Mouse (Mus musculus): ENCODE results near the gene Klk5. TPM values are rescaled to one million over a fixed set of nuclear protein-coding genes. Genes with fewer than 3 reads are reported as not detected.

Gene Klk5
- polyA plus RNA-seq, 1 experiment = not detected

GRCm38 (mm10) chr7:43857501-43857900 is 15.7 kb downstream of the Klk5 start:
- TF ChIP-seq EP300 (IDR thresholded peaks at IDR 0.05; ENCODE audit: insufficient read depth, low read depth, low read length) (no peak), CTCF (IDR thresholded peaks at IDR 0.05; ENCODE audit: low read depth, low read length) (no peak), POLR2A (IDR thresholded peaks at IDR 0.05; ENCODE audit: insufficient read depth, low read length) (no peak)
- H3K27ac ChIP-seq (ENCODE audit: insufficient read depth, low read length) = no peak overlapping the region
- no peak overlapping the region for H3K4me3 ChIP-seq (ENCODE audit: low read depth, low read length)
- H3K9ac ChIP-seq (ENCODE audit: low read depth, poor library complexity, severe bottlenecking) = no peak overlapping the region
- H3K36me3 ChIP-seq (ENCODE audit: control insufficient read depth, insufficient read depth, low read length, poor library complexity, severe bottlenecking) = no peaks in the 10 kb centered on the region
- no peaks in the 10 kb centered on the region for H3K27me3 ChIP-seq (ENCODE audit: control insufficient read depth, insufficient read depth, low read length, poor library complexity, severe bottlenecking)
- no peaks in the 10 kb centered on the region for H3K9me3 ChIP-seq (replicated peaks; ENCODE audit: control insufficient read depth, insufficient read depth, low read length, poor library complexity, severe bottlenecking)
- H3K4me1 ChIP-seq (ENCODE audit: control insufficient read depth, insufficient read depth, low read length) = peaks cover 9% of the 10 kb centered on the region

GRCm38 (mm10) chr7:43860411-43860810 is 18.6 kb downstream of the Klk5 start:
- Histone ChIP-seq H3K36me3 (ENCODE audit: control insufficient read depth, insufficient read depth, low read length, poor library complexity, severe bottlenecking) (no peaks in the 10 kb centered on the region), H3K4me1 (ENCODE audit: control insufficient read depth, insufficient read depth, low read length) (peaks cover 7% of the 10 kb centered on the region), H3K9me3 (replicated peaks; ENCODE audit: control insufficient read depth, insufficient read depth, low read length, poor library complexity, severe bottlenecking) (no peaks in the 10 kb centered on the region), H3K9ac (ENCODE audit: low read depth, poor library complexity, severe bottlenecking) (no peak overlapping the region), H3K27me3 (ENCODE audit: control insufficient read depth, insufficient read depth, low read length, poor library complexity, severe bottlenecking) (no peaks in the 10 kb centered on the region), H3K27ac (ENCODE audit: insufficient read depth, low read length) (no peak overlapping the region), H3K4me3 (ENCODE audit: low read depth, low read length) (no peak overlapping the region)
- TF ChIP-seq EP300 (IDR thresholded peaks at IDR 0.05; ENCODE audit: insufficient read depth, low read depth, low read length) (no peak), POLR2A (IDR thresholded peaks at IDR 0.05; ENCODE audit: insufficient read depth, low read length) (no peak), CTCF (IDR thresholded peaks at IDR 0.05; ENCODE audit: low read depth, low read length) (no peak)

GRCm38 (mm10) chr7:43873237-43873636 is 31.5 kb downstream of the Klk5 start:
- Histone ChIP-seq H3K27me3 (ENCODE audit: control insufficient read depth, insufficient read depth, low read length, poor library complexity, severe bottlenecking) (no peaks in the 10 kb centered on the region), H3K9ac (ENCODE audit: low read depth, poor library complexity, severe bottlenecking) (no peak overlapping the region), H3K27ac (ENCODE audit: insufficient read depth, low read length) (no peak overlapping the region), H3K4me1 (ENCODE audit: control insufficient read depth, insufficient read depth, low read length) (no peaks in the 10 kb centered on the region), H3K9me3 (replicated peaks; ENCODE audit: control insufficient read depth, insufficient read depth, low read length, poor library complexity, severe bottlenecking) (no peaks in the 10 kb centered on the region), H3K36me3 (ENCODE audit: control insufficient read depth, insufficient read depth, low read length, poor library complexity, severe bottlenecking) (no peaks in the 10 kb centered on the region), H3K4me3 (ENCODE audit: low read depth, low read length) (no peak overlapping the region)
- TF ChIP-seq CTCF (IDR thresholded peaks at IDR 0.05; ENCODE audit: low read depth, low read length) (peak; percentile 98), EP300 (IDR thresholded peaks at IDR 0.05; ENCODE audit: insufficient read depth, low read depth, low read length) (no peak), POLR2A (IDR thresholded peaks at IDR 0.05; ENCODE audit: insufficient read depth, low read length) (no peak)

DNA sequence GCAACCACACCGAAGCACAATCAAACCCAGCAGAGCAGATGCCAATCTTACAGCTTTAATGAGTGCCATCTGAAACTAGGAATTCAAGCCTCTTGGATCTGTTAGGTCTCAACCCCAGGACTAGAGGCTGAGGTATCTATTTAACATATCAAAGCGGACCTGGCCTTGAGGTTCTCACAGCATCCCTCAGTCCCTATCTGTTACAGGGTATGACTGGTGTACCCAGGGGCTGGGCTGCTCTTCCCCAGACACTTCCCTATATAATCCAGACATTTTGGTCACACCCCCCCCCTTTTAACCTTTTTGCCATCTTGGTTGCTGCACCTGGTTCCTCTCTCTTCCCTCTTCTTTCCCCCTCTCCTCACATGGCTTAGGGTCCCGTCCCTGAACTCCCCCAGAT is 31.9 kb downstream of the Klk5 start:
- Histone ChIP-seq H3K27me3 (ENCODE audit: control insufficient read depth, insufficient read depth, low read length, poor library complexity, severe bottlenecking) (no peaks in the 10 kb centered on the region), H3K9ac (ENCODE audit: low read depth, poor library complexity, severe bottlenecking) (no peak overlapping the region), H3K27ac (ENCODE audit: insufficient read depth, low read length) (no peak overlapping the region), H3K4me1 (ENCODE audit: control insufficient read depth, insufficient read depth, low read length) (no peaks in the 10 kb centered on the region), H3K36me3 (ENCODE audit: control insufficient read depth, insufficient read depth, low read length, poor library complexity, severe bottlenecking) (no peaks in the 10 kb centered on the region), H3K4me3 (ENCODE audit: low read depth, low read length) (no peak overlapping the region), H3K9me3 (replicated peaks; ENCODE audit: control insufficient read depth, insufficient read depth, low read length, poor library complexity, severe bottlenecking) (no peaks in the 10 kb centered on the region)
- TF ChIP-seq CTCF (IDR thresholded peaks at IDR 0.05; ENCODE audit: low read depth, low read length) (no peak), POLR2A (IDR thresholded peaks at IDR 0.05; ENCODE audit: insufficient read depth, low read length) (no peak), EP300 (IDR thresholded peaks at IDR 0.05; ENCODE audit: insufficient read depth, low read depth, low read length) (no peak)

DNA sequence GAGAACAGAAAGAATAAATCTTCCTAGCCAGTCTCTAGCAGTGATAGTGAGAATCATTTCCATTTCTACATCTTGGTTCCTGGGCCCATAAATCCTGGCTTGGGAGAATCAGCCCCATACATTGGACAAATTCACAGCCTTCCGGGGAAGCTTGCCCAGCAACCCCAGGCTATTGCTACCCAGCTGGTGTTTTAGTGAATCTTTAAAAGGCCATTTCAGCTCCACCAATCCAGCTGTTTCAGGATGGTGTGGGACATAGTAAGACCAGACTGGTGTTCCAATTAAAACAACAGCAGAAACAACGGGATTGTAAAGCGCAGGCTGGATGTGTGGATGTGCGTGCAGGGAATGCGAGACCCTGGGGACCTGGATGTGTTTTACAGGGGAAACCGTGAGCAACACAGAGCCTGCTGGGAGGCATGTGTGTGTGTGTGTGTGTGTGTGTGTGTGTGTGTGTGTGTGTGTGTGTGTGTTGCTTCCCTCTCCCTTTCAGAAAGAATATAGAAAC is 33.2 kb downstream of the Klk5 start:
- Histone ChIP-seq H3K27ac (ENCODE audit: insufficient read depth, low read length) (no peak overlapping the region), H3K4me1 (ENCODE audit: control insufficient read depth, insufficient read depth, low read length) (no peaks in the 10 kb centered on the region), H3K36me3 (ENCODE audit: control insufficient read depth, insufficient read depth, low read length, poor library complexity, severe bottlenecking) (no peaks in the 10 kb centered on the region), H3K4me3 (ENCODE audit: low read depth, low read length) (no peak overlapping the region), H3K27me3 (ENCODE audit: control insufficient read depth, insufficient read depth, low read length, poor library complexity, severe bottlenecking) (no peaks in the 10 kb centered on the region), H3K9me3 (replicated peaks; ENCODE audit: control insufficient read depth, insufficient read depth, low read length, poor library complexity, severe bottlenecking) (no peaks in the 10 kb centered on the region), H3K9ac (ENCODE audit: low read depth, poor library complexity, severe bottlenecking) (no peak overlapping the region)
- no peak for TF ChIP-seq POLR2A (IDR thresholded peaks at IDR 0.05; ENCODE audit: insufficient read depth, low read length)
- TF ChIP-seq CTCF (IDR thresholded peaks at IDR 0.05; ENCODE audit: low read depth, low read length) = no peak
- TF ChIP-seq EP300 (IDR thresholded peaks at IDR 0.05; ENCODE audit: insufficient read depth, low read depth, low read length) = no peak

GRCm38 (mm10) chr7:43876444-43876843 is 34.7 kb downstream of the Klk5 start:
- no peaks in the 10 kb centered on the region for H3K36me3 ChIP-seq (ENCODE audit: control insufficient read depth, insufficient read depth, low read length, poor library complexity, severe bottlenecking)
- H3K4me1 ChIP-seq (ENCODE audit: control insufficient read depth, insufficient read depth, low read length) = no peaks in the 10 kb centered on the region
- no peaks in the 10 kb centered on the region for H3K27me3 ChIP-seq (ENCODE audit: control insufficient read depth, insufficient read depth, low read length, poor library complexity, severe bottlenecking)
- TF ChIP-seq CTCF (IDR thresholded peaks at IDR 0.05; ENCODE audit: low read depth, low read length) (no peak), EP300 (IDR thresholded peaks at IDR 0.05; ENCODE audit: insufficient read depth, low read depth, low read length) (no peak)
- no peak overlapping the region for H3K9ac ChIP-seq (ENCODE audit: low read depth, poor library complexity, severe bottlenecking)
- H3K4me3 ChIP-seq (ENCODE audit: low read depth, low read length) = no peak overlapping the region
- no peak overlapping the region for H3K27ac ChIP-seq (ENCODE audit: insufficient read depth, low read length)
- H3K9me3 ChIP-seq (replicated peaks; ENCODE audit: control insufficient read depth, insufficient read depth, low read length, poor library complexity, severe bottlenecking) = no peaks in the 10 kb centered on the region
